Mouse (Mus musculus) cerebellum, postnatal 4 days (tissue): ENCODE data around the gene Dennd1c.
A peak's percentile ranks its signal among the peaks of the same experiment; 100 is the strongest.

ENCODE experiments used
- DNase-seq, 2 experiments: peaks; one replicate each; pipeline ENCODE4 v3.0.0; 2022; ENCODE audit warnings: low spot score in 2 of 2, mixed read lengths in 1 of 2

The Dennd1c gene

GRCm38 (mm10) chr17:57078336-57078735 is at the start of gene Dennd1c:
TSS of gene Dennd1c (minus strand) at chr17:57078514.
- DNase-seq = no peak

GRCm38 (mm10) chr17:57125853-57126622 is 47.7 kb upstream of the Dennd1c start:
- DNase-seq = no peak

- no peak for DNase-seq
Observed at GRCm38 (mm10) chr17:57124792-57125191, 46.5 kb upstream of the Dennd1c start.

GRCm38 (mm10) chr17:57123192-57124118 is 45.1 kb upstream of the Dennd1c start:
- no peak for DNase-seq

GRCm38 (mm10) chr17:57121856-57122255 is 43.5 kb upstream of the Dennd1c start:
- no peak for DNase-seq

GRCm38 (mm10) chr17:57118524-57119349 is 40.4 kb upstream of the Dennd1c start:
- no peak for DNase-seq

- DNase-seq = no peak
Observed at GRCm38 (mm10) chr17:57116801-57117200, 38.5 kb upstream of the Dennd1c start.

GRCm38 (mm10) chr17:57112768-57113474 is 34.6 kb upstream of the Dennd1c start:
- no peak for DNase-seq

- no peak for DNase-seq
Observed at GRCm38 (mm10) chr17:57110005-57110404, 31.7 kb upstream of the Dennd1c start.

GRCm38 (mm10) chr17:57108666-57109171 is 30.4 kb upstream of the Dennd1c start:
- no peak for DNase-seq

GRCm38 (mm10) chr17:57108040-57108665 is 29.8 kb upstream of the Dennd1c start:
- no peak for DNase-seq

GRCm38 (mm10) chr17:57107064-57107463 is 28.8 kb upstream of the Dennd1c start:
- DNase-seq = no peak

GRCm38 (mm10) chr17:57106035-57106368 is 27.7 kb upstream of the Dennd1c start:
- DNase-seq = no peak

GRCm38 (mm10) chr17:57105181-57106034 is 27.1 kb upstream of the Dennd1c start, which contains the start of gene Tnfsf9:
TSS of gene Tnfsf9 (plus strand) at chr17:57105325.
- peak in 1 of 2 experiments; percentile 22 for DNase-seq

GRCm38 (mm10) chr17:57104496-57104895 is 26.2 kb upstream of the Dennd1c start:
- DNase-seq = no peak

GRCm38 (mm10) chr17:57102276-57102675 is 24.0 kb upstream of the Dennd1c start:
- no peak for DNase-seq

GRCm38 (mm10) chr17:57099629-57100325 is 21.5 kb upstream of the Dennd1c start:
- no peak for DNase-seq

GRCm38 (mm10) chr17:57098321-57098720 is 20.0 kb upstream of the Dennd1c start:
- DNase-seq = no peak

GRCm38 (mm10) chr17:57096623-57096920 is 18.3 kb upstream of the Dennd1c start:
- DNase-seq = peak; percentile 84 to 88
